Mouse (Mus musculus) layer of hippocampus, postnatal 10 days (tissue): ENCODE measurements around the gene Ntn4. TPM values are rescaled to one million over a fixed set of nuclear protein-coding genes. Genes with fewer than 3 reads are reported as not detected.

Source experiments
- DNase-seq, 2 experiments: peaks; one replicate each; pipeline ENCODE4 v3.0.0; 2021; ENCODE audit warnings: low spot score in 2 of 2
- total RNA-seq, 2 experiments: library from RNA; stranded (reverse); gene quantifications; 2 replicates each; pipeline ENCODE4 v1.2.3; 2021

The Ntn4 gene
- total RNA-seq, 2 experiments from 2014 or later = 6.0 to 6.2 TPM

DNA sequence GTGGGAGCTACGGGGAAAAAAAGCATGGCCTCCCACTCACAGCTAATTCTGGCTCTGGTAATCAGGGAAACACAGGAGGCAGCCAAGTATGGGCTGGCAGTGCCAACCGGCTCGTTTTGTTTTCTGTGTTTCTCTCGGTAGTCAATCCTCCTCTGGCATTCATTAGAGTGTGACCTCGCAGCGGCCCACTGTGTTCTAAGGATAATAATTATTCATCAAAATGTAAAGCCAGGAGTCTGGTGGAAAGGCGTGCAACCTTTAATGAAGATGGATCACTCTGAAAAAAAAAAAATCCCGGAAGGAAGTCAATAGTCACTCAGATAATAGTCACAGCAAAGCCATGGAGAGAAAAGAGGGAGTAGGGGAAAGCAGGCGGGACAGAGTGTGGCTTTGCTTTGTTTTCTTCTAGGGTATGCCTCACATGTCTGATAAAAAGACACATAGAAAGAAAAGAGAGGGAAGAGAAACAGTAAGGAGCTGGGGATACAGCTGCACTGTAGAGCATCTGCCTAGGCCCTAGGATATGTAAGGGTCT is 131.5 kb downstream of the Ntn4 start:
- peak; percentile 62 to 69 for DNase-seq

DNA sequence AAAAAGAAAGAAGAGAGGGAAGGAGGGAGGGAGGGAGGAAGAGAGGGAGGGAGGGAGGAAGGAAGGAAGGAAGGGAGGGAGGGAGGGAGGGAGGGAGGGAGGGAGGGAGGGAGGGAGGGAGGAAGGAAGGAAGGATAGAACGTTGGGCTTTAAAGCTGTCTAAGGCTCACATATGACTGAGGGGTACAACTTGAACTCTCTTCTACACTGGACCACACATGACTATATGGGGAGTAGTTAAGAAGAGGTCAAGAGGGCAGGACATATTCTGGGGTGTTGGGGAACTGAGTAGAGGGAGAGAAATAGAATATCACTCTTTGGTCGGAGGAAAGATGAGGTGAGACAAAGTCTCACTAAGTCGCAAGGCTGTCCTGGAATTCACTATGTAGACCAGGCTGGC is 132.0 kb downstream of the Ntn4 start:
- DNase-seq = no peak

DNA sequence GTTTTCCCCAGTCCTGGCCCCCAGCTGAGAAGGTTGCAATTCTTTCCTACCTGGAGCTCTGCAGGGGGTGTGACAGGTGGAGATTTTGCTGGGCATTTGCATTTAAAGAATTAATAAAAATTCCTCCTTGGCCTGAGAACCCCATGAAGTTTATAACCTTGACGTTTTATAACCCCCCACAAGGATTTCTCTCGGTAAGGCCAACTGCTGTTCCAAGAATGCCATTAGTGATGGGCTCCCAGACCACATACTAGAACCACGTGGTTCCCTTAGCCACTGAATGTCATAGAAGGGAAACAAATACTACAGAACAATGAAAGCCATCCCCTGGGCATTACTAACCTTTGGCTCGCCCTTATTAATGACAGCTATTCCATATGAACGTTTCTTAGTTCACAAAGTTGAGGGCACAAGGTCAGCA is 136.3 kb downstream of the Ntn4 start:
- no peak for DNase-seq

DNA sequence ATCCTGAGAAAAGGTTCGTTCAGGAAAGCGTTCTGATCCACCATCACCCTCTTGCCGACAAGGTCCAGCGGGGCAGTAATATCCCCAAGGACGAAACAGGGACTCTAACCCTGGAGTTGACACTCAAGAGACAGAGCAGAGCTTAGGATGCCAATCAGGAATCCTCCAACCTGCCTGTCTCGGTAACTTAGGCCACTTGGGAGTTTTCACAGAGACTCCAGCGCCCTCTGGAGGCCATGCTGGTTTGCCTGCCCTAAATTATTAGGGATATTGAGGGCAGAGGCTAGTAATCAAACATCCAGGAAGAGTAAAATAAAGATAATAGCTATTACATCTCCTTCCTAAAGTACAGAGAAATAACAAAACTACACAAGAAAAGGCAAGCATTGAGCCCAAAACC is 136.9 kb downstream of the Ntn4 start:
- DNase-seq = peak; percentile 61 to 67

- no peak for DNase-seq
Observed at GRCm38 (mm10) chr10:93783216-93784013, 142.9 kb downstream of the Ntn4 start.

Other genes starting within 250 kb of the Ntn4 start
- gene Lta4h, start 187.3 kb upstream of the Ntn4 start, total RNA-seq = 10 to 100 TPM; 60.9 to 67.9 TPM
- under 1 TPM; 0.27 to 0.40 TPM for gene Hal, start 151.9 kb upstream of the Ntn4 start, total RNA-seq
- 1 to 10 TPM; 1.1 to 1.9 TPM for gene Amdhd1, start 100.6 kb upstream of the Ntn4 start, total RNA-seq
- not detected for gene Ccdc38, start 100.0 kb upstream of the Ntn4 start, total RNA-seq
- gene Snrpf, start 51.0 kb upstream of the Ntn4 start, total RNA-seq = 10 to 100 TPM; 16.7 TPM
- not detected for gene Usp44, start 190.9 kb downstream of the Ntn4 start, total RNA-seq